Mouse (Mus musculus) E14TG2a.4 (cell line): Measurements from ENCODE around the gene Fitm2.

Experiments used
- CTCF ChIP-seq: conservative IDR thresholded peaks from 2 replicates; pipeline ENCODE4 v1.5.1; 2014; ENCODE audit warnings: low read length
- NANOG ChIP-seq: IDR thresholded peaks from 2 replicates; pipeline ENCODE4 v1.6.1; 2014; ENCODE audit warnings: borderline replicate concordance, low read length, mixed read lengths

GRCm38 (mm10) chr2:163453378-163453777 is 19.1 kb downstream of the Fitm2 start:
- TF ChIP-seq CTCF (no peak), NANOG (no peak)
